In the genomic region with DNA sequence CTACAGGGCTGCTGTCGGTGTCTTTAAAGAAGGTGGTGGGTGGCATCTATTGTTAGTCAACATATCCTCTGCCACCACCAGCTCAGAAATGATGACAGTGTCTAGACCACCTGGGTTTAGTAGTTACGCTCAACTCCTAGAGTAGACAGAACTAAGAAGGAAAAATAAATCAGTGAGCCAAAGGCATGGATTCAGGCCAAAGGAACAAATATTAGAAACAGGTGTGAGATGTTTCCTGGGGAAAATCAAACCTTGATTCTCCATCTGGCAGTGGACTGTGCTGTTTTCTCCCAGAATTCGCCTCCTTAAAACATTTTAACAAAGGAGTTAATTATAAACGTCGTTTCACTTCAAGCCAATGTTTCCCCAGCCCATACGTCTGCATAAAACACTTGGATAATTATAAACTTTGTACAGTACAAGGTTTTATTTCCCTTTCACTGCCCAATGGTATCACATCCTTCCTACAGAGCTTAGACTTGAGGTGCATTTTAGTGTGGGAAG, we compare ENCODE assay signal across 33 mouse cellular contexts. TPM values are rescaled to one million over a fixed set of nuclear protein-coding genes. Genes with fewer than 3 reads are reported as not detected.
A peak's percentile ranks its signal among the peaks of the same experiment; 100 is the strongest.
DNase-seq lines count a peak whose midpoint lies in the region; ATAC-seq and TF ChIP-seq lines count a peak whose summit lies in the region.
"Had no signal": no experiment of that assay in that cellular context is flagged by ENCODE, and none has a peak within 500 bp of the region (broad histone marks: within the 10 kb centered on the region; RNA-seq: fewer than 3 reads in every experiment).

No protein-coding gene starts in this region.

- TF ChIP-seq CTCF in kidney, postnatal 0 days (IDR thresholded peaks at IDR 0.05; ENCODE audit: low read depth) = no peak

- 40% methylated on average over 6 of the region's 6 CpGs for WGBS in embryonic facial prominence, embryonic 11.5 days
- 55% methylated on average over 6 of the region's 6 CpGs for WGBS in embryonic facial prominence, embryonic 10.5 days
- 38% methylated on average over 6 of the region's 6 CpGs for WGBS in kidney, postnatal 0 days
- WGBS in limb, embryonic 10.5 days = 38% methylated on average over 6 of the region's 6 CpGs
- 71% methylated on average over 6 of the region's 6 CpGs for WGBS in forebrain, embryonic 12.5 days

- H3K27me3 ChIP-seq in embryonic facial prominence, embryonic 11.5 days (ENCODE audit: control insufficient read depth, insufficient read depth, low read length) = no peaks in the 10 kb centered on the region
- no peaks in the 10 kb centered on the region for H3K27me3 ChIP-seq in embryonic facial prominence, embryonic 10.5 days (replicated peaks; ENCODE audit: low read depth, poor library complexity, severe bottlenecking)
- H3K27me3 ChIP-seq in kidney, postnatal 0 days (ENCODE audit: insufficient read depth, low read length) = no peaks in the 10 kb centered on the region
- H3K27me3 ChIP-seq in limb, embryonic 10.5 days (ENCODE audit: low read depth, poor library complexity, severe bottlenecking) = no peaks in the 10 kb centered on the region
- no peaks in the 10 kb centered on the region for H3K27me3 ChIP-seq in forebrain, embryonic 12.5 days
- H3K27me3 ChIP-seq: forebrain, embryonic 15.5 days; heart, embryonic 12.5 days; hindbrain, embryonic 13.5 days; liver, embryonic 12.5 days; neural tube, embryonic 12.5 days had no signal

- H3K27ac ChIP-seq in embryonic facial prominence, embryonic 11.5 days (replicated peaks; ENCODE audit: low read depth, low read length) = no peak overlapping the region
- no peak overlapping the region for H3K27ac ChIP-seq in embryonic facial prominence, embryonic 10.5 days (replicated peaks)
- no peak overlapping the region for H3K27ac ChIP-seq in kidney, postnatal 0 days
- peak overlapping the region; percentile 9; the same call in 1 of the 2 replicates for H3K27ac ChIP-seq in limb, embryonic 10.5 days
- no peak overlapping the region for H3K27ac ChIP-seq in forebrain, embryonic 12.5 days
- H3K27ac ChIP-seq: forebrain, embryonic 15.5 days; gastrocnemius, adult 2 months; hindbrain, embryonic 13.5 days; layer of hippocampus, adult 2 months; liver, embryonic 12.5 days; neural tube, embryonic 12.5 days had no signal

- no peak for ATAC-seq in embryonic facial prominence, embryonic 11.5 days (replicated peaks; ENCODE audit: insufficient number of reproducible peaks, low FRiP score, low TSS enrichment, low read depth)
- ATAC-seq in kidney, postnatal 0 days (replicated peaks; ENCODE audit: low FRiP score, low read depth) = no peak
- ATAC-seq in forebrain, embryonic 12.5 days (ENCODE audit: low FRiP score) = no peak
- ATAC-seq: forebrain, embryonic 15.5 days; inflammation-experienced regulatory T-cells, adult 6 months; liver, embryonic 12.5 days; liver, postnatal 0 days had no signal

- no peak overlapping the region for H3K4me2 ChIP-seq in embryonic facial prominence, embryonic 11.5 days (ENCODE audit: low read depth, low read length)
- no peak overlapping the region for H3K4me2 ChIP-seq in kidney, postnatal 0 days (ENCODE audit: low read length)
- H3K4me2 ChIP-seq in forebrain, embryonic 12.5 days = no peak overlapping the region
- H3K4me2 ChIP-seq: forebrain, embryonic 15.5 days; heart, embryonic 12.5 days; hindbrain, embryonic 13.5 days; liver, embryonic 12.5 days; midbrain, embryonic 11.5 days; neural tube, embryonic 12.5 days had no signal

- no peaks in the 10 kb centered on the region for H3K36me3 ChIP-seq in embryonic facial prominence, embryonic 11.5 days (replicated peaks; ENCODE audit: control insufficient read depth, insufficient read depth, low read depth, low read length)
- no peaks in the 10 kb centered on the region for H3K36me3 ChIP-seq in embryonic facial prominence, embryonic 10.5 days (replicated peaks)
- no peaks in the 10 kb centered on the region for H3K36me3 ChIP-seq in kidney, postnatal 0 days (ENCODE audit: insufficient read depth, low read length)
- no peaks in the 10 kb centered on the region for H3K36me3 ChIP-seq in limb, embryonic 10.5 days
- no peaks in the 10 kb centered on the region for H3K36me3 ChIP-seq in forebrain, embryonic 12.5 days (replicated peaks)
- H3K36me3 ChIP-seq: forebrain, embryonic 15.5 days; G1E; heart, embryonic 12.5 days; hindbrain, embryonic 13.5 days; liver, embryonic 12.5 days; neural tube, embryonic 12.5 days had no signal

- H3K4me1 ChIP-seq in embryonic facial prominence, embryonic 11.5 days (ENCODE audit: control insufficient read depth, insufficient read depth, low read length) = no peaks in the 10 kb centered on the region
- H3K4me1 ChIP-seq in embryonic facial prominence, embryonic 10.5 days = peaks cover 23% of the 10 kb centered on the region
- no peaks in the 10 kb centered on the region; the same call in 1 of the 2 replicates for H3K4me1 ChIP-seq in kidney, postnatal 0 days (replicated peaks; ENCODE audit: insufficient read depth, low read length)
- peaks cover 11% of the 10 kb centered on the region for H3K4me1 ChIP-seq in limb, embryonic 10.5 days
- H3K4me1 ChIP-seq in forebrain, embryonic 12.5 days = peaks cover 7% of the 10 kb centered on the region; the same call in 1 of the 2 replicates
- H3K4me1 ChIP-seq: hindbrain, embryonic 13.5 days; liver, embryonic 12.5 days; neural tube, embryonic 12.5 days had no signal

- peak; percentile 44 for DNase-seq in embryonic facial prominence, embryonic 11.5 days (ENCODE audit: low spot score)
- DNase-seq in embryonic facial prominence, embryonic 10.5 days (ENCODE audit: low spot score) = no peak
- peak; percentile 32 for DNase-seq in kidney, postnatal 0 days (ENCODE audit: low spot score)
- no peak for DNase-seq in kidney, postnatal 10 days
- no peak for DNase-seq in limb, embryonic 10.5 days (ENCODE audit: low spot score)
- DNase-seq in layer of hippocampus, postnatal 25 days (ENCODE audit: extremely low spot score in 1 of 2, low spot score in 1 of 2) = no peak
- DNase-seq: adrenal gland, adult 8-10 months; cerebellum, adult 11 months; cerebellum, adult 9-10 months; cerebellum, postnatal 36 days; gastrocnemius, adult 2 months; gastrocnemius, postnatal 36 days; heart, adult 18-20 months; heart, postnatal 4 days; layer of hippocampus, postnatal 36 days; left cerebral cortex, postnatal 4 days; liver, postnatal 0 days; lung, postnatal 36 days; right cerebral cortex, adult 18-20 months; spleen, adult 18-20 months; thymus, postnatal 14 days had no signal

- no peak overlapping the region for H3K9ac ChIP-seq in embryonic facial prominence, embryonic 11.5 days (replicated peaks; ENCODE audit: low read length)
- H3K9ac ChIP-seq in kidney, postnatal 0 days (ENCODE audit: low read depth, low read length) = no peak overlapping the region
- H3K9ac ChIP-seq in forebrain, embryonic 12.5 days = no peak overlapping the region
- H3K9ac ChIP-seq: forebrain, embryonic 15.5 days; heart, embryonic 12.5 days; hindbrain, embryonic 13.5 days; liver, embryonic 12.5 days; liver, postnatal 0 days; neural tube, embryonic 12.5 days had no signal

- no peak overlapping the region for H3K4me3 ChIP-seq in embryonic facial prominence, embryonic 11.5 days (ENCODE audit: low read depth, low read length)
- H3K4me3 ChIP-seq in embryonic facial prominence, embryonic 10.5 days = no peak overlapping the region
- no peak overlapping the region for H3K4me3 ChIP-seq in kidney, postnatal 0 days (replicated peaks; ENCODE audit: low read depth, low read length)
- H3K4me3 ChIP-seq in limb, embryonic 10.5 days = no peak overlapping the region
- H3K4me3 ChIP-seq in forebrain, embryonic 12.5 days (replicated peaks) = no peak overlapping the region
- H3K4me3 ChIP-seq: forebrain, embryonic 15.5 days; gastrocnemius, adult 2 months; heart, embryonic 12.5 days; hindbrain, embryonic 13.5 days; layer of hippocampus, adult 2 months; liver, embryonic 12.5 days; myocyte; neural tube, embryonic 12.5 days had no signal

- H3K9me3 ChIP-seq in embryonic facial prominence, embryonic 11.5 days (replicated peaks; ENCODE audit: control insufficient read depth, low read length) = no peaks in the 10 kb centered on the region
- H3K9me3 ChIP-seq in embryonic facial prominence, embryonic 10.5 days = no peaks in the 10 kb centered on the region
- no peaks in the 10 kb centered on the region for H3K9me3 ChIP-seq in kidney, postnatal 0 days (replicated peaks; ENCODE audit: low read length)
- H3K9me3 ChIP-seq in limb, embryonic 10.5 days (replicated peaks) = no peaks in the 10 kb centered on the region
- H3K9me3 ChIP-seq in forebrain, embryonic 12.5 days = no peaks in the 10 kb centered on the region
- H3K9me3 ChIP-seq: forebrain, embryonic 15.5 days; heart, embryonic 12.5 days; hindbrain, embryonic 13.5 days; liver, embryonic 12.5 days; neural tube, embryonic 12.5 days had no signal

RNA-seq across cellular contexts. Expression of gene Frem2, which starts 48.9 kb away (rescaled TPM):
- 4.4 and 4.7 TPM in 2 replicates for polyA plus RNA-seq in embryonic facial prominence, embryonic 11.5 days (2014; fragmentation: Nextera tagmentation; extraction: Ambion mirVana)
- 7.8 and 10.8 TPM in 2 replicates for polyA plus RNA-seq in embryonic facial prominence, embryonic 10.5 days (2016; fragmentation: Nextera tagmentation; extraction: Ambion mirVana)
- 9.0 and 10.8 TPM in 2 replicates for polyA plus RNA-seq in kidney, postnatal 0 days (2015; fragmentation: Nextera tagmentation; extraction: Ambion mirVana)
- polyA plus RNA-seq in limb, embryonic 10.5 days (2016; fragmentation: Nextera tagmentation; extraction: Ambion mirVana) = 2.9 and 3.7 TPM in 2 replicates
- 1 to 10 TPM; 1.7 to 2.3 TPM for total RNA-seq in layer of hippocampus, postnatal 25 days (2021)
- polyA plus RNA-seq in forebrain, embryonic 12.5 days (2016; fragmentation: Nextera tagmentation; extraction: Ambion mirVana) = 1.9 and 2.1 TPM in 2 replicates
- total RNA-seq: megakaryocyte, adult 5-6 weeks had no signal
- polyA plus RNA-seq: G1E; inflammation-experienced regulatory T-cells, adult 6 months had no signal

Comparison
In these comparisons a context has a peak if more than half of its experiments do, and no peak if none do; other contexts are left out.
1. DNase-seq: peak in embryonic facial prominence, embryonic 11.5 days (single experiment) and kidney, postnatal 0 days (single experiment); none in embryonic facial prominence, embryonic 10.5 days (single experiment), kidney, postnatal 10 days (single experiment), limb, embryonic 10.5 days (single experiment) and layer of hippocampus, postnatal 25 days (0 of 2).